ENCODE assay signal across 9 mouse cellular contexts in genomic region chr4:87785132-87786074, GRCm38 (mm10).
DNase-seq lines count a peak whose midpoint lies in the region; ATAC-seq lines count a peak whose summit lies in the region.
"Had no signal": no experiment of that assay in that cellular context is flagged by ENCODE, and none has a peak within 500 bp of the region (broad histone marks: within the 10 kb centered on the region; RNA-seq: fewer than 3 reads in every experiment).

No protein-coding gene starts in this region.

- ATAC-seq in liver, embryonic 12.5 days = no peak
- peak; percentile 84 for ATAC-seq in neural tube, embryonic 11.5 days (ENCODE audit: insufficient read depth, low FRiP score, low TSS enrichment)

- H3K9ac ChIP-seq in liver, embryonic 12.5 days = no peak overlapping the region
- no peak overlapping the region; the same call in 1 of the 2 replicates for H3K9ac ChIP-seq in neural tube, embryonic 11.5 days (ENCODE audit: low read length)

- no peak overlapping the region for H3K4me3 ChIP-seq in liver, embryonic 12.5 days
- no peak overlapping the region for H3K4me3 ChIP-seq in neural tube, embryonic 11.5 days (ENCODE audit: low read depth, low read length)

- no peak overlapping the region for H3K4me2 ChIP-seq in liver, embryonic 12.5 days
- H3K4me2 ChIP-seq in neural tube, embryonic 11.5 days (ENCODE audit: low read depth) = no peak overlapping the region

- H3K27me3 ChIP-seq in liver, embryonic 12.5 days (replicated peaks) = no peaks in the 10 kb centered on the region
- no peaks in the 10 kb centered on the region for H3K27me3 ChIP-seq in neural tube, embryonic 11.5 days (ENCODE audit: control insufficient read depth, insufficient read depth, low read length)

- H3K4me1 ChIP-seq in liver, embryonic 12.5 days = no peaks in the 10 kb centered on the region
- peaks cover 14% of the 10 kb centered on the region for H3K4me1 ChIP-seq in neural tube, embryonic 11.5 days (ENCODE audit: control insufficient read depth, insufficient read depth, low read length)

- H3K36me3 ChIP-seq in liver, embryonic 12.5 days = peaks cover 90% of the 10 kb centered on the region
- H3K36me3 ChIP-seq in neural tube, embryonic 11.5 days (ENCODE audit: control insufficient read depth, insufficient read depth, low read length) = no peaks in the 10 kb centered on the region

- H3K9me3 ChIP-seq in liver, embryonic 12.5 days (replicated peaks) = no peaks in the 10 kb centered on the region
- H3K9me3 ChIP-seq in neural tube, embryonic 11.5 days (ENCODE audit: control insufficient read depth, low read length) = no peaks in the 10 kb centered on the region
- H3K9me3 ChIP-seq: G1E had no signal

- 54% methylated on average over 12 of the region's 12 CpGs for WGBS in liver, embryonic 12.5 days (ENCODE audit: insufficient replicate concordance)
- WGBS in neural tube, embryonic 11.5 days = 5% methylated on average over 12 of the region's 12 CpGs

- intact Hi-C loops in left cerebral cortex, postnatal 36 days (cut with DNase I) = loop anchor here (2.0 to 10.0 kb wide), 5 partner anchors 119 to 567 kb away; partner anchors contain the start of gene Mllt3

- peak; percentile 33 for DNase-seq in liver
- DNase-seq in cerebellum, postnatal 10 days = peak; percentile 86 to 90
- peak; percentile 44 to 48 for DNase-seq in frontal cortex, postnatal 14 days (ENCODE audit: low spot score in 2 of 2)
- DNase-seq in kidney, adult 11 months = peak; percentile 11
- peak; percentile 53 to 58 for DNase-seq in left cerebral cortex, postnatal 36 days (ENCODE audit: low spot score in 2 of 2)
- DNase-seq in neural tube, embryonic 11.5 days (ENCODE audit: low spot score) = peak; percentile 78
- peak; percentile 31 for DNase-seq in yolk sac, embryonic 10.5 days (ENCODE audit: low spot score)

- no peak overlapping the region for H3K27ac ChIP-seq in liver, embryonic 12.5 days
- 0 out of 2 replicates have a peak overlapping the region, but pooled peaks have one; percentile 2 for H3K27ac ChIP-seq in neural tube, embryonic 11.5 days (ENCODE audit: low read depth, low read length)

Comparison
In these comparisons a context has a peak if more than half of its experiments do, and no peak if none do; other contexts are left out.
1. DNase-seq: peak in every context shown above with its lines; median percentile 88 in cerebellum, postnatal 10 days; 78 in neural tube, embryonic 11.5 days; 56 in left cerebral cortex, postnatal 36 days; 46 in frontal cortex, postnatal 14 days; 33 in liver; 31 in yolk sac, embryonic 10.5 days; 11 in kidney, adult 11 months.